Mouse (Mus musculus): ENCODE measurements at regions not wholly inside any gene's neighbourhood (a gene's known extent, or its start where the extent isn't known, plus 50 kb on each side); places are given as distances from the start of the nearest gene placed in this dataset.

- Histone ChIP-seq H3K36me3 (ENCODE audit: control insufficient read depth, insufficient read depth) (no peaks in the 10 kb centered on the region), H3K4me2 (ENCODE audit: low read depth, low read length) (no peak overlapping the region), H3K9me3 (replicated peaks; ENCODE audit: control insufficient read depth, low read length) (no peaks in the 10 kb centered on the region), H3K4me1 (ENCODE audit: control insufficient read depth, low read depth, low read length) (no peaks in the 10 kb centered on the region), H3K4me3 (ENCODE audit: low read depth, low read length) (no peak overlapping the region), H3K27ac (ENCODE audit: low read length) (no peak overlapping the region), H3K9ac (ENCODE audit: low read depth, low read length) (no peak overlapping the region), H3K27me3 (ENCODE audit: control insufficient read depth, insufficient read depth, low read depth, low read length) (no peaks in the 10 kb centered on the region)
- 74% methylated on average over 2 of the region's 2 CpGs for WGBS (ENCODE audit: insufficient replicate concordance)
- no peak for ATAC-seq (ENCODE audit: low read depth)
Measured at GRCm38 (mm10) chr8:86428998-86429651, 151.4 kb downstream of the Abcc12 start.

- no peak for ATAC-seq (ENCODE audit: low read depth)
- H3K4me2 ChIP-seq (ENCODE audit: low read depth, low read length): no peak overlapping the region
- H3K36me3 ChIP-seq (ENCODE audit: control insufficient read depth, insufficient read depth): no peaks in the 10 kb centered on the region
- H3K9me3 ChIP-seq (replicated peaks; ENCODE audit: control insufficient read depth, low read length): no peaks in the 10 kb centered on the region
- no peaks in the 10 kb centered on the region for H3K4me1 ChIP-seq (ENCODE audit: control insufficient read depth, low read depth, low read length)
- WGBS (ENCODE audit: insufficient replicate concordance): 46% methylated on average over 5 of the region's 5 CpGs
- no peak overlapping the region for H3K27ac ChIP-seq (ENCODE audit: low read length)
- H3K27me3 ChIP-seq (ENCODE audit: control insufficient read depth, insufficient read depth, low read depth, low read length): no peaks in the 10 kb centered on the region
- H3K9ac ChIP-seq (ENCODE audit: low read depth, low read length): no peak overlapping the region
- H3K4me3 ChIP-seq (ENCODE audit: low read depth, low read length): no peak overlapping the region
Measured at GRCm38 (mm10) chr8:86428131-86428530, 152.4 kb downstream of the Abcc12 start.

- no peaks in the 10 kb centered on the region for H3K4me1 ChIP-seq (ENCODE audit: control insufficient read depth, low read depth, low read length)
- no peak overlapping the region for H3K4me2 ChIP-seq (ENCODE audit: low read depth, low read length)
- no peak for ATAC-seq (ENCODE audit: low read depth)
- no peaks in the 10 kb centered on the region for H3K36me3 ChIP-seq (ENCODE audit: control insufficient read depth, insufficient read depth)
- H3K4me3 ChIP-seq (ENCODE audit: low read depth, low read length): no peak overlapping the region
- no peak overlapping the region for H3K9ac ChIP-seq (ENCODE audit: low read depth, low read length)
- no peak overlapping the region for H3K27ac ChIP-seq (ENCODE audit: low read length)
- no peaks in the 10 kb centered on the region for H3K9me3 ChIP-seq (replicated peaks; ENCODE audit: control insufficient read depth, low read length)
- H3K27me3 ChIP-seq (ENCODE audit: control insufficient read depth, insufficient read depth, low read depth, low read length): no peaks in the 10 kb centered on the region
- 47% methylated on average over 4 of the region's 4 CpGs for WGBS (ENCODE audit: insufficient replicate concordance)
Measured at GRCm38 (mm10) chr8:86426056-86426455, 154.4 kb downstream of the Abcc12 start.

- no peak overlapping the region for H3K9ac ChIP-seq (ENCODE audit: low read depth, low read length)
- no peak overlapping the region for H3K27ac ChIP-seq (ENCODE audit: low read length)
- H3K36me3 ChIP-seq (ENCODE audit: control insufficient read depth, insufficient read depth): no peaks in the 10 kb centered on the region
- 53% methylated on average over 3 of the region's 3 CpGs for WGBS (ENCODE audit: insufficient replicate concordance)
- no peaks in the 10 kb centered on the region for H3K27me3 ChIP-seq (ENCODE audit: control insufficient read depth, insufficient read depth, low read depth, low read length)
- ATAC-seq (ENCODE audit: low read depth): no peak
- H3K9me3 ChIP-seq (replicated peaks; ENCODE audit: control insufficient read depth, low read length): no peaks in the 10 kb centered on the region
- no peak overlapping the region for H3K4me3 ChIP-seq (ENCODE audit: low read depth, low read length)
- no peaks in the 10 kb centered on the region for H3K4me1 ChIP-seq (ENCODE audit: control insufficient read depth, low read depth, low read length)
- no peak overlapping the region for H3K4me2 ChIP-seq (ENCODE audit: low read depth, low read length)
Measured at GRCm38 (mm10) chr8:86425382-86425781, 155.1 kb downstream of the Abcc12 start.

GRCm38 (mm10) chr8:86419059-86419651, 161.3 kb downstream of the Abcc12 start:
- no peaks in the 10 kb centered on the region for H3K27me3 ChIP-seq (ENCODE audit: control insufficient read depth, insufficient read depth, low read depth, low read length)
- H3K4me3 ChIP-seq (ENCODE audit: low read depth, low read length): no peak overlapping the region
- no peaks in the 10 kb centered on the region for H3K4me1 ChIP-seq (ENCODE audit: control insufficient read depth, low read depth, low read length)
- WGBS (ENCODE audit: insufficient replicate concordance): 49% methylated on average over 5 of the region's 5 CpGs
- no peaks in the 10 kb centered on the region for H3K36me3 ChIP-seq (ENCODE audit: control insufficient read depth, insufficient read depth)
- ATAC-seq (ENCODE audit: low read depth): no peak
- no peak overlapping the region for H3K27ac ChIP-seq (ENCODE audit: low read length)
- no peak overlapping the region for H3K4me2 ChIP-seq (ENCODE audit: low read depth, low read length)
- no peaks in the 10 kb centered on the region for H3K9me3 ChIP-seq (replicated peaks; ENCODE audit: control insufficient read depth, low read length)
- H3K9ac ChIP-seq (ENCODE audit: low read depth, low read length): no peak overlapping the region

- no peak overlapping the region for H3K27ac ChIP-seq (ENCODE audit: low read length)
- H3K4me1 ChIP-seq (ENCODE audit: control insufficient read depth, low read depth, low read length): no peaks in the 10 kb centered on the region
- no peak overlapping the region for H3K9ac ChIP-seq (ENCODE audit: low read depth, low read length)
- H3K36me3 ChIP-seq (ENCODE audit: control insufficient read depth, insufficient read depth): no peaks in the 10 kb centered on the region
- no peak overlapping the region for H3K4me2 ChIP-seq (ENCODE audit: low read depth, low read length)
- H3K27me3 ChIP-seq (ENCODE audit: control insufficient read depth, insufficient read depth, low read depth, low read length): no peaks in the 10 kb centered on the region
- no peak overlapping the region for H3K4me3 ChIP-seq (ENCODE audit: low read depth, low read length)
- H3K9me3 ChIP-seq (replicated peaks; ENCODE audit: control insufficient read depth, low read length): no peaks in the 10 kb centered on the region
- 59% methylated on average over 7 of the region's 7 CpGs for WGBS (ENCODE audit: insufficient replicate concordance)
- ATAC-seq (ENCODE audit: low read depth): no peak
Measured at GRCm38 (mm10) chr8:86418414-86418981, 162.0 kb downstream of the Abcc12 start.

- no peaks in the 10 kb centered on the region for H3K4me1 ChIP-seq (ENCODE audit: control insufficient read depth, low read depth, low read length)
- H3K4me2 ChIP-seq (ENCODE audit: low read depth, low read length): no peak overlapping the region
- no peaks in the 10 kb centered on the region for H3K27me3 ChIP-seq (ENCODE audit: control insufficient read depth, insufficient read depth, low read depth, low read length)
- H3K9ac ChIP-seq (ENCODE audit: low read depth, low read length): no peak overlapping the region
- H3K9me3 ChIP-seq (replicated peaks; ENCODE audit: control insufficient read depth, low read length): no peaks in the 10 kb centered on the region
- no peak overlapping the region for H3K4me3 ChIP-seq (ENCODE audit: low read depth, low read length)
- no peak overlapping the region for H3K27ac ChIP-seq (ENCODE audit: low read length)
- ATAC-seq (ENCODE audit: low read depth): no peak
- no peaks in the 10 kb centered on the region for H3K36me3 ChIP-seq (ENCODE audit: control insufficient read depth, insufficient read depth)
- 78% methylated on average over 2 of the region's 2 CpGs for WGBS (ENCODE audit: insufficient replicate concordance)
Measured at GRCm38 (mm10) chr8:86415208-86415607, 165.3 kb downstream of the Abcc12 start.

GRCm38 (mm10) chr8:86411232-86411631, 169.3 kb downstream of the Abcc12 start:
- 66% methylated on average over 8 of the region's 8 CpGs for WGBS (ENCODE audit: insufficient replicate concordance)
- Histone ChIP-seq H3K4me1 (ENCODE audit: control insufficient read depth, low read depth, low read length) (no peaks in the 10 kb centered on the region), H3K4me2 (ENCODE audit: low read depth, low read length) (no peak overlapping the region), H3K9ac (ENCODE audit: low read depth, low read length) (no peak overlapping the region), H3K9me3 (replicated peaks; ENCODE audit: control insufficient read depth, low read length) (no peaks in the 10 kb centered on the region), H3K27me3 (ENCODE audit: control insufficient read depth, insufficient read depth, low read depth, low read length) (no peaks in the 10 kb centered on the region), H3K27ac (ENCODE audit: low read length) (no peak overlapping the region), H3K4me3 (ENCODE audit: low read depth, low read length) (no peak overlapping the region), H3K36me3 (ENCODE audit: control insufficient read depth, insufficient read depth) (no peaks in the 10 kb centered on the region)
- ATAC-seq (ENCODE audit: low read depth): no peak

GRCm38 (mm10) chr8:86406196-86406595, 174.3 kb downstream of the Abcc12 start:
- Histone ChIP-seq H3K36me3 (ENCODE audit: control insufficient read depth, insufficient read depth) (no peaks in the 10 kb centered on the region), H3K27me3 (ENCODE audit: control insufficient read depth, insufficient read depth, low read depth, low read length) (no peaks in the 10 kb centered on the region), H3K4me1 (ENCODE audit: control insufficient read depth, low read depth, low read length) (no peaks in the 10 kb centered on the region), H3K9me3 (replicated peaks; ENCODE audit: control insufficient read depth, low read length) (no peaks in the 10 kb centered on the region), H3K4me2 (ENCODE audit: low read depth, low read length) (no peak overlapping the region), H3K4me3 (ENCODE audit: low read depth, low read length) (no peak overlapping the region), H3K9ac (ENCODE audit: low read depth, low read length) (no peak overlapping the region), H3K27ac (ENCODE audit: low read length) (no peak overlapping the region)
- no peak for ATAC-seq (ENCODE audit: low read depth)
- 45% methylated on average over 3 of the region's 3 CpGs for WGBS (ENCODE audit: insufficient replicate concordance)

Measured in liver, embryonic 16.5 days (tissue).